Mouse (Mus musculus) frontal cortex, postnatal 10 days (tissue): ENCODE results near the gene Ror2.
A peak's percentile ranks its signal among the peaks of the same experiment; 100 is the strongest.

ENCODE experiments used
- DNase-seq, 2 experiments: peaks; one replicate each; pipeline ENCODE4 v3.0.0; 2022; ENCODE audit warnings: low spot score in 2 of 2, mixed read lengths in 1 of 2

Gene Ror2

DNA sequence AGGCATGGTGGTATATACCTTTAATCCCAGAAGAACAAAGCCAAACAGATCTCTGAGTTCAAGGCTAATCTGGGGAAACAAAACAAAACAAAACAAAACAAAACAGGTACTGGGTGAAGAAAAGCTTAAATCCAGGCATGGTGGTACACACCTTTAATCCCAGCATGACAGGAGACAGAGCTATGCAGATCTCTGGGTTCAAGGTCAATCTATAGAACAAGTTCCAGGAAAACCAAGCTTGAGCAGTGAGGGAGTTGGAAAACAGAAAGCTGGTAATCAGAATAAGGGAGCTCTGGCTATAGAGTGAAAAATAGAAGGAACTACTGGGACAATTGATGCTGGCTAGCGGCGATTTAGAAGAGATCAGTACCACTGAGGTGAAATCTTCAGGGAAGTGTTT is 145.6 kb downstream of the Ror2 start:
- DNase-seq = no peak

DNA sequence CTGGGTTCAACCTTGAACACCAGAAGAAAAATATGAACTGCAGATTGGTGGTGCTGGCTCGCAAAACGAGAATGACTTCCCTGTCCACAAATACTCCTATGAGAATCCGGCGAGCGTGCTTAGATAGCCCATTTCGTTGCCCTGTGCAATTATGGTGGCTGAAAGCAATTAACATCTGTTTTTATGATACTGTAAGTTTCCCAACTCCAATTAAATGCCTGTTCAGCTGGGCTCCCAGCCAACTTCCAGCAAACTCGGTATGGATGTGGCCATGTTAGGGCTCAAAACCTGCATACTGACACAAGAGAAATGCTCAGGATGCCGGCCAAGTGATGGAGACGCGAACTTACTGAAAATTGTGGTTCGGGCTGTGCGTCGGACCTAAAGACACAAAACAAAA is 155.4 kb downstream of the Ror2 start:
- DNase-seq = no peak

- DNase-seq = no peak
Observed at GRCm38 (mm10) chr13:53130032-53130431, 155.9 kb downstream of the Ror2 start.

- no peak for DNase-seq
Observed at GRCm38 (mm10) chr13:53125627-53126026, 160.3 kb downstream of the Ror2 start.

DNA sequence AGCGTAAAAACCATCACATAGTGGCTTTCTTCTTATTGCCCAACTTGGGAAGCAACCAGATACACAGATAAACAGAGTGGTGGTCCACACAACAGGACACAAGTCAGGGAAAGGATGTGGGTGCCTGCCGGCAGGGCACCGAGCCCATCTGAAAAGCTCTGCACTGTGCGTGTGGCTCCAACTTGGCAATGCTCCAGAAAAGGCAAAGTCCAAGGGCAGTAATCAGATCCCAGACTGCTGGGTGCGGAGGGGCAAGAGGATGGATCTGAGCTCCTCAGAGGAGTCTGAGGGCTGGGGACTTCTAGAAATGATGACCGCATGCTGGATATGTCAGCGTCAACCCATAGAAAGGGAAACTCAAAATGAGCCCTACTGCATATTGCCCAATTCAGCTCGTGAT is 163.8 kb downstream of the Ror2 start:
- DNase-seq = no peak

GRCm38 (mm10) chr13:53120906-53121305 is 165.0 kb downstream of the Ror2 start:
- DNase-seq = peak in 1 of 2 experiments; percentile 38

DNA sequence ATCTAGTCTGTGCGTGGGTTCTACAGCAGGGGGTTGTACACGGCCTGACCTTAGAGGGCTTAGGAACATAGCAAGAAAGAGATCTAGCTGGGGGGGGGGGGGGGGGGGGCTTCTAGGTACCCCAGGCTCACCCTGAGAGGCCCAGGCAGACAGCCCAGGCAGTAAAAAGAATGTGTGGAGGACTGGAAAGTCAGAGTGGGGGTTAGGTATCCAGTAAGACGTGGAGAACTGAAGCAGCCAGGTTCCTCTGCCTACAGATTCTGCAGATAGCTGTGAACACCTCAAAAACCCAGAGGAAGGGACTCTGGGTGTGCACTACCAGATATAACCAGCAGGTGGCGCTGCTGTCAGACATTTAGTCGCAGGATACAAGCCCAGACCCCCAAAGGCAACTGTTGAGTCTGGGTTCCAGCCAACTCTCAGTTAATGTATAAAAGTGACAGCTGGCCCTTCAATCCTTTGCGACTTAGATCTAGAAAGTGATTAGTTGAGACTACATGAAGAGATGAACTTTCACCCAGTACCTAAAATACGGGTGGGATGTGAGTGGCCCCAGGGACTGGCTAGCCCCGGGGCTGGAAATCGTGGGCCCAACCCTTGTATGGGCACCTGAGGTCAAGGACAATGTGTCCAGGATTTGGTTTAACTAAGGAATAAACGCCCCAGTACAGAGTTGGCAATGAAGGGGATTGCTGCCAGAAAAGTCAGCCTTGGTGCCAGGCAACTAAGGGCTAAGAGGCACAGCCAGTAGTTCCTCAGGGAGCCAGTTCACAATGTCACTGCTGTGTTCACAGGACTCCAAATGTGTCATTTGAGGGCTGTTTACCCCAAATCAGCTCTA is 166.1 kb downstream of the Ror2 start:
- DNase-seq = peak; percentile 70 to 86

DNA sequence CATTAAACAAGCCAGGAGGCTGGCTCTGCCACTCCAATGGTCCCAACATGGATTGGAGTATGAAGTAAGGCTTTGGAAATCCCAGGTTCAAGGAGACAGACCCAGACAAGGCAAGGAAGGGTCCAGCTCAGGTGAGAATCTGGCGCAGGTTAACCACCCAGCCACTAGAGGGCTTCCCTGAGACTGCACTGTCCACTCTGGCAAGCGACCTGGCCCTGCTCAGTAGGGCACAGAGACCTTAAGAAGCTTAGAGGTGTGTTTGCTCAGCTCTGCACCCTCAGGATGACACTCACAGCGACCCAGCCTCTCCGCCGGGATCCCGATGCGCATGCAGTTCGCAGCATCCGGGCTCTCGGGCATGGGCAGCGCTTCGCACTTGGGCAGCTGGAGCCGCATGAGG is 167.5 kb downstream of the Ror2 start:
- DNase-seq = no peak

GRCm38 (mm10) chr13:53117921-53118320 is 168.0 kb downstream of the Ror2 start:
- no peak for DNase-seq

DNA sequence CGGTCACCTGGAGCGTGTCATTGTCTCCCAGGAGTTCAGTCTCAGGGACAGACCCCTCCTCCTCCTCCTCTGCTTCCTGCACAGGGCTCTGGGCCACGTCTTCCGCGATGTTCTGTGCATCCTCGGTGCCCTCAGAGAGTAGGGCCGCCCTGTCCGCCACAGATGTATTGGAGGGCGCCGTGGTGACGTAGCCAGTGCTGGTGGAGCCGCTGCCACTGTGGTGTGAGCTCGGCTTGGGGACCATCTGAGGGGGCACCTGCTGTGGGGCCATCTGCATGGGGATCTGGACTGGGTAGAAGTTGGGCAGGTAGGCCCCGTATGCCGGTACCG is 175.7 kb downstream of the Ror2 start:
- no peak for DNase-seq

- peak; percentile 86 to 92 for DNase-seq
Observed at GRCm38 (mm10) chr13:53109560-53110248, 176.2 kb downstream of the Ror2 start.

- no peak for DNase-seq
Observed at GRCm38 (mm10) chr13:53106676-53107075, 179.2 kb downstream of the Ror2 start.

- DNase-seq = no peak
Observed at GRCm38 (mm10) chr13:53099771-53100682, 185.9 kb downstream of the Ror2 start.

DNA sequence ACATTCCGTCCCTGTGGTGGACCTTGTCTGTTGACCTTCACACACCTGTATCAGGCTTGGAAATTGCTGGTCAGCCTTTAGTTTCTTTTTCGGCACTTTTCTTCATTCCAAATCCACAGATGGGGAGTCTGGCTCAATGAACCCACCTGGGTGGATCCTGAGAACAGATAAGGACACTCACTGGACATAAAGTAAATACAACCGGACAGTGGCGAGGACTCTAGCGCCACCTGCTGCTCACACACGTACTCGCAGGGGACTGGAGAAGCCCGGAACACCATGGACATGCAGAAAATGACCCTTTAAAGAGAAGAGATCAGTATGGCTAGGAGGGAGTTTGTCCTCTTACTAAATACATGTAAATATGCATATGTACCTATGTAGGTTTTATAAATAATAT is 189.3 kb downstream of the Ror2 start:
- DNase-seq = peak in 1 of 2 experiments; percentile 65

DNA sequence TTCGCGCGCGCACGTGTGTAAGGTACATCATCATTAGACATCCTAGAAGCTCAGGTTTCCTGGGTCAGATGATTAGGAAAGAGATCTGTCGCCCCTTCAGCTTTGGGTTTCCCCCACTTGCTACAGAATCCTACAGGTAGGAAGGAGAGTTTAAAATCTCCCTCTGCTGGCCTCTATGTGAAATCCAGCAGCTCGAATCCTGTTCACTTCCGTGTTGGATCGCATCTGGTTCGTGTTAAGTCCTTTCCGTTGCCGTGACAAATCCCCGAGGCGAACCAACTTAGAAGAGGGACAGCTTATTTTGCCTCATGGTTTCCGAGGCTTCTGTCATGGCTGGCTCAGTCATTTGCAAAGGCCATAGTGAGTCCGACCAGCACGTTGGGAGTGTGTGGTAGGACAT is 190.7 kb downstream of the Ror2 start:
- no peak for DNase-seq

DNA sequence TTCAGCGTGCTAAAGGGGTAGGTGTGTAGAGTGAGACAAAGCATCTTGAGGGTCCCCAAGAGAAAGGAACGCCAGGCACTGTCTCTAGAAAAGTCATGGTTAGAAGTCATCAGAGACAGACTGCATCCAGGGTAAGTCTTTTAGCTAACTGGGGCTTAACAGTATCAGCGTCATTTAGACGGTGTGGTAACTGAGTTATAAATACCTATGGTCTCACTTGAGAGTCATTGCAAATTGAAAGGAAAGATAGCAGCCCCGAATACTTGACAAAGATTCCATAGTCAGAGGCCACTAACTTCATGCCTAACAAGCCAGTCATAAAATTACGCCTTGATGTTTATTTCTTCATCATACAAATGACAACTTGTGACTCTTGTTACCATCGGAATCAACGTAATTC is 191.3 kb downstream of the Ror2 start:
- no peak for DNase-seq

- DNase-seq = no peak
Observed at GRCm38 (mm10) chr13:53093407-53093806, 192.5 kb downstream of the Ror2 start.

- DNase-seq = no peak
Observed at GRCm38 (mm10) chr13:53086552-53087282, 199.2 kb downstream of the Ror2 start.

DNA sequence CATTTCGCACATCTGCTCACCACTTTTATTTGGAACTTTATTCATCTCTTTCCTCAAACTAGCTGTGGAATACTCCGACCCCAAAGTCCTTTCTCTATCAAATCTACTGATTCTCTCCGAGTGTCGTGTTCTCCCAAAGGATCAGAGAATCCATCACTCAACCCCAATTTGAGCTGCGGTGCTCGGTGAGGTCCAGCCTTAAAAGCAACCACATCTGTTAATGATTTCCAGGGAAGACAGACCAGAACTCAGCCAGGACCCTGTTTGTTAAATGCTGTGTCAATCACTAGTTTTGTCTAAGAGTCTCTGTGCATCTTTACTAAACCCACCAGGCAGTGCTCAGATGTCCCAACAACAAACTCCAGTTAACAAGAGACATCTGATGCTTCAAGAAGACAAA is 204.1 kb downstream of the Ror2 start:
- DNase-seq = no peak

DNA sequence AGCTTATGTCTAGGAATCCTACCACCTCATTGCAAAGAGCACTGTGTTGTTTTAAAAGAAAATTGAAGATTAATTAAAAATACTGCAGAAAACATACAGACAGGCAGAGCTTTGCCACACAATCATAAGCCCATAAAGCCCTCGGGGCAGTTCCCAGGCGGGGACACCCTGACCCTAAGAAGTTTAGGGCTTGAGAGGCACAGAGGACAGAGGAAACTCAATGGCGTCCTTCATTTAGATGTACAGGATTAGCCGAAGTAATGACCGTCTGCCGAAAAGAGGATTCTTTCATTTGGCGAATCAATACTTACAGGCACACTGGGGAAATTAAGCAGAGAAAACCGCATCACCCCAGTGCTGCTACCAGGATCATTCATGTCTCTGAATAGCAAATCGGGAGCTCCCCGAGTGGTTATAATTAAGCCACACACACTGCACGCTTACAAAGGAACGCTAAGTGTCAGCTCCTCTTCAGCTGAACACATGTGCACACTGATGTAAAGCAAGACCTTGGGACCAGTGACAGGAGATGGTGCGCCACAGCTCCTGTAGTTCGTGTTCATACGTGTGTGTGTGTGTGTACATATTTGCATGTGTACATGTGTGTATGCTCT is 208.1 kb downstream of the Ror2 start:
- DNase-seq = no peak

GRCm38 (mm10) chr13:53075006-53075405 is 210.9 kb downstream of the Ror2 start:
- DNase-seq = no peak
